Mouse (Mus musculus) lung, postnatal 0 days (tissue): ENCODE measurements around the gene Gas2l2. TPM values are rescaled to one million over a fixed set of nuclear protein-coding genes. Genes with fewer than 3 reads are reported as not detected.

Experiments used
- ATAC-seq: fragments of 200-750 bp; cut with Nextera tagmentation; 2 replicates; pipeline ENCODE4 v1.8.0; 2017; ENCODE audit warnings: moderate library complexity
- DNase-seq: peaks from one replicate; pipeline ENCODE4 v3.0.0-alpha.2; 2016; ENCODE audit warnings: low spot score
- H3K27ac ChIP-seq: fragments of 300-500 bp; sonication (generic); 2 replicates; pipeline ENCODE4 v1.5.1; 2014; ENCODE audit warnings: antibody characterized with exemption, mild to moderate bottlenecking, low read length, mixed read lengths
- H3K27me3 ChIP-seq: fragments of 300-500 bp; sonication (generic); replicated peaks from 2 replicates; pipeline ENCODE4 v1.6.1; 2014; ENCODE audit warnings: low read length, mixed read lengths; ENCODE audit not compliant: insufficient read depth
- H3K36me3 ChIP-seq: fragments of 300-500 bp; sonication (generic); 2 replicates; pipeline ENCODE4 v1.6.1; 2014; ENCODE audit warnings: low read length, mixed read lengths; ENCODE audit not compliant: insufficient read depth
- H3K4me1 ChIP-seq: fragments of 300-500 bp; sonication (generic); 2 replicates; pipeline ENCODE4 v1.6.1; 2014; ENCODE audit warnings: antibody characterized with exemption, low read depth, low read length, mixed read lengths; ENCODE audit not compliant: insufficient read depth
- H3K4me2 ChIP-seq: fragments of 300-500 bp; sonication (generic); replicated peaks from 2 replicates; pipeline ENCODE4 v1.6.1; 2014; ENCODE audit warnings: low read depth, mild to moderate bottlenecking, low read length, moderate library complexity, mixed read lengths
- H3K4me3 ChIP-seq: fragments of 300-500 bp; sonication (generic); 2 replicates; pipeline ENCODE4 v1.5.1; 2014; ENCODE audit warnings: low read depth, low read length
- H3K9ac ChIP-seq: fragments of 300-500 bp; sonication (generic); replicated peaks from 2 replicates; pipeline ENCODE4 v1.6.1; 2014; ENCODE audit warnings: low read depth, mild to moderate bottlenecking
- H3K9me3 ChIP-seq: fragments of 300-500 bp; sonication (generic); 2 replicates; pipeline ENCODE4 v1.6.1; 2016; ENCODE audit warnings: low read length, mixed read lengths
- CTCF ChIP-seq: IDR thresholded peaks from 2 replicates; pipeline ENCODE4 v1.5.1; 2016; ENCODE audit warnings: antibody characterized with exemption, mild to moderate bottlenecking
- EP300 ChIP-seq: IDR thresholded peaks from 2 replicates; pipeline ENCODE4 v1.6.1; 2016; ENCODE audit warnings: antibody characterized with exemption, mild to moderate bottlenecking, control low read depth
- WGBS: fragments of 180-500 bp; shearing (Covaris S2); extraction: QIAGEN DNeasy Blood & Tissue Kit; methylation state at CpG from one replicate; pipeline ENCODE4 v1.1.7; 2014; 5-methylcytosine and 5-hydroxymethylcytosine counted together
- polyA plus RNA-seq: library from polyadenylated mRNA; unstranded; fragments of >200 nt; fragmentation: Nextera tagmentation; extraction: Ambion mirVana; gene quantifications from 2 replicates; pipeline ENCODE4 v1.2.1, GENCODE M21; 2015

The Gas2l2 gene
- 1.8 and 2.2 TPM in 2 replicates for polyA plus RNA-seq

- Histone ChIP-seq H3K36me3 (no peaks in the 10 kb centered on the region), H3K9ac (no peak within 1 kb of the TSS), H3K27ac (no peak within 1 kb of the TSS), H3K4me1 (no peaks in the 10 kb centered on the region), H3K4me3 (no peak within 1 kb of the TSS), H3K4me2 (no peak within 1 kb of the TSS), H3K27me3 (no peaks in the 10 kb centered on the region), H3K9me3 (no peaks in the 10 kb centered on the region)
- DNase-seq (no peak), ATAC-seq (no peak)
- TF ChIP-seq CTCF: no peak
- TF ChIP-seq EP300: no peak
- WGBS: 53% methylated on average over 5 of the region's 5 CpGs
Observed at GRCm38 (mm10) chr11:83429355-83429754, at the start of gene Gas2l2. TSS of gene Gas2l2 (minus strand) at chr11:83429455.

- no peaks in the 10 kb centered on the region for H3K9me3 ChIP-seq
- H3K27me3 ChIP-seq: no peaks in the 10 kb centered on the region
- ATAC-seq (peak; percentile 84), DNase-seq (peak; percentile 23)
- H3K9ac ChIP-seq: peak overlapping the region; percentile 76
- TF ChIP-seq EP300: no peak
- no peak for TF ChIP-seq CTCF
- WGBS: 0% methylated on average over 36 of the region's 52 CpGs
- peaks cover 9% of the 10 kb centered on the region; the same call in 1 of the 2 replicates for H3K4me1 ChIP-seq
- peak overlapping the region; percentile 93 for H3K4me3 ChIP-seq
- peak overlapping the region; percentile 91 for H3K27ac ChIP-seq
- peak overlapping the region; percentile 91 for H3K4me2 ChIP-seq
- no peaks in the 10 kb centered on the region for H3K36me3 ChIP-seq
Observed at GRCm38 (mm10) chr11:83473235-83474016, 44.2 kb upstream of the Gas2l2 start.

- H3K27ac ChIP-seq: peak within 1 kb of the TSS; percentile 91
- no peaks in the 10 kb centered on the region for H3K27me3 ChIP-seq
- H3K36me3 ChIP-seq: no peaks in the 10 kb centered on the region
- no peaks in the 10 kb centered on the region for H3K9me3 ChIP-seq
- TF ChIP-seq CTCF (peak; percentile 80), EP300 (peak; percentile 24; the same call in 1 of the 2 replicates)
- peak; percentile 99 for ATAC-seq
- peak; percentile 99 for DNase-seq
- under 1% methylated on average over 66 of the region's 66 CpGs for WGBS
- H3K9ac ChIP-seq: peak within 1 kb of the TSS; percentile 76
- peak within 1 kb of the TSS; percentile 93 for H3K4me3 ChIP-seq
- peak within 1 kb of the TSS; percentile 91 for H3K4me2 ChIP-seq
- H3K4me1 ChIP-seq: peaks cover 9% of the 10 kb centered on the region; the same call in 1 of the 2 replicates
Observed at GRCm38 (mm10) chr11:83472324-83473234, 43.3 kb upstream of the Gas2l2 start, which contains the start of gene Taf15. TSS of gene Taf15 (plus strand) at chr11:83473086.

GRCm38 (mm10) chr11:83471766-83472165 lies 42.5 kb upstream of the Gas2l2 start:
- Histone ChIP-seq H3K4me2 (no peak overlapping the region), H3K27ac (no peak overlapping the region), H3K9me3 (no peaks in the 10 kb centered on the region), H3K4me1 (peaks cover 11% of the 10 kb centered on the region; the same call in 1 of the 2 replicates), H3K36me3 (no peaks in the 10 kb centered on the region), H3K4me3 (no peak overlapping the region), H3K9ac (no peak overlapping the region), H3K27me3 (no peaks in the 10 kb centered on the region)
- 76% methylated on average over 2 of the region's 2 CpGs for WGBS
- DNase-seq (no peak), ATAC-seq (no peak)
- TF ChIP-seq CTCF: no peak
- TF ChIP-seq EP300: no peak

GRCm38 (mm10) chr11:83468765-83469164 lies 39.5 kb upstream of the Gas2l2 start:
- Histone ChIP-seq H3K27ac (no peak overlapping the region), H3K9ac (no peak overlapping the region), H3K4me2 (no peak overlapping the region), H3K4me3 (no peak overlapping the region), H3K4me1 (peaks cover 6% of the 10 kb centered on the region; the same call in 1 of the 2 replicates), H3K36me3 (no peaks in the 10 kb centered on the region), H3K9me3 (no peaks in the 10 kb centered on the region), H3K27me3 (0 out of 2 replicates have a peak, but pooled peaks cover 3% of the 10 kb centered on the region)
- DNase-seq (no peak), ATAC-seq (no peak)
- WGBS: 91% methylated on average over 3 of the region's 3 CpGs
- no peak for TF ChIP-seq EP300
- no peak for TF ChIP-seq CTCF
